Mouse (Mus musculus) erythroblast, embryonic 14.5 days (primary cell): ENCODE measurements around the gene Epha6.

Experiments
- GATA1 ChIP-seq: IDR thresholded peaks from 2 replicates; pipeline ENCODE4 v1.6.1; 2012; ENCODE audit warnings: low read length, inconsistent platforms, mixed read lengths
- TAL1 ChIP-seq: IDR thresholded peaks from 3 replicates; pipeline ENCODE4 v1.6.1; 2012; ENCODE audit warnings: low read length, inconsistent platforms, mixed read lengths

- TF ChIP-seq GATA1 = no peak
- no peak for TF ChIP-seq TAL1
Observed at GRCm38 (mm10) chr16:59621554-59621953, 983.8 kb downstream of the Epha6 start.
